Mouse (Mus musculus) gastrocnemius, postnatal 25 days (tissue): Measurements from ENCODE around the gene Pm20d1. TPM values are rescaled to one million over a fixed set of nuclear protein-coding genes. Genes with fewer than 3 reads are reported as not detected.

Experiments
- DNase-seq: peaks from one replicate; pipeline ENCODE4 v3.0.0; 2022
- total RNA-seq, 2 experiments: library from RNA; stranded (reverse); gene quantifications; 1 replicate in 1 of 2; 2 replicates in 1 of 2; pipeline ENCODE4 v1.2.3; 2021

Pm20d1 gene
- total RNA-seq, 2 experiments from 2014 or later, result 0.82 to 1.3 TPM

DNA sequence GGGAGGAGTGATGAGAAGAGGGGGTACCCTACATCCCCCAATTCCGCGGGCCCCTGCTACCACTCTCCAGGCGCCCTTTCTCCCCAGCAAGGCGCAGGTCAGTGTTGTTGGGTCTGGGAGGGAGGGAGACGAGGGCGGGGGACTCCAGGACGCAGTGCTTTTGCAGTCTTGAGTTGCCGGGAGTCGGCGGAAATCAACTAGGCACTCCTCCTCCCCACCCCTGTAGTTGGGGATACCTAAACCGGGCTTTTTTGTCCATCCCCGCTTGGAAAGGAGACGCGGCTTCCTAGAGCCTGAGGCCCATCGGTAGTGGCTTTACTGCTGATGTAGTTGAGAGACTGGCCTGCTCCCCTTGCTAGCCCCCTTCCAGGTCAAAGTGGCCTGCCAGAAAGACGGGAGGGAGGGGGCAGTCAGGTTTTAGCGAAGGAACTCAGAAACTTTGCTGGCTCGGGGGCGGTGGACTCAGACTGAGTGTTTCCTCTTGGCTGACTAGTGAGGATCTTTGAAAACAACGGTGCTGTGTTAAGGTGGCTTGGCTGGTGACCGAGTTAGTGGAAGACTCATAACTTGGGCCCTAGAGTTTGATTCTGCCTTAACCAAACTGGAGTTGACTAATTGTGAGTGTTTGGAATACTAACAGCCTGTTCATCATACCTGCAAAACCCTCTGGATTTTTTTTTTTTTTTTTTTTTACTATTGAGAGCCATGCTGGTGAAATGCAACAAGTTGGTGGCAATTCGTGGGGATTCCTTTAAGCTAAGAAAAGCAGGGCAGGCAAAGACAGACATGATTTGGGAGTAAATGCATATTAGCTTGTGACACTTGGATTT is 31.3 kb downstream of the Pm20d1 start:
- peak; percentile 17 for DNase-seq

DNA sequence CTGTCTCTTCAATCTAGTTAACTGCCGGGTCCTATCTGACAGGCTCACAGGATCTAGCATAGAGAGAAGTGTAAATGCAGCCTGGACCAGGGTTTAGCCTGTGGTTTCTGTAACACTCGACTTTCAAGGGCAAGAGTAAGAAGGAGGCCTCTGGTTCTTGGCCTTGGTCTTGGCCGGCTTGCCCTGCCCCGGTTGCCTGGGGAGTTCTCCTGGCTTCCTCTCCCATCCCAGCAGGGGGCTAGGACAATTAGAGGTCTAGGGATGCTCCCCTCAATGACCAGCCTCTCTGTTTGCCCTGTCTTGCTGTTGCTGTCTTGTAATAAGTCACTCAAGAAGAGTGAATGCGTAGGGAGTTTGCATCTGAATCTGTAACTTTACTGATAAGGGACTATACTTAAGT is 32.1 kb downstream of the Pm20d1 start:
- DNase-seq, result no peak

DNA sequence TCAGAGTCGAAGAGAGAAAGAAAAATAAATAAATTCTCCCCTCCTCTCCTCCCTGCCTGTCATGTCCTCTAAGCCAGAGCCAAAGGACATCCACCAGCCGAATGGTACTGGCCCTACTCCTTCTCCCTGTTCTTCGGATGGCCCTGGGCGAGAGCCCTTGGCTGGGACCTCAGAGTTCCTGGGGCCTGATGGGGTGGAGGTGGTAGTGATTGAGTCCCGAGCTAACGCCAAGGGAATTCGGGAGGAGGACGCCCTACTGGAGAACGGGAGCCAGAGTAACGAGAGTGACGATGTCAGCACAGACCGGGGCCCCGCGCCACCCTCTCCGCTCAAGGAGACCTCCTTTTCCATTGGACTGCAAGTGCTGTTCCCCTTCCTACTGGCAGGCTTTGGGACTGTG is 33.4 kb downstream of the Pm20d1 start:
- peak; percentile 44 for DNase-seq

DNA sequence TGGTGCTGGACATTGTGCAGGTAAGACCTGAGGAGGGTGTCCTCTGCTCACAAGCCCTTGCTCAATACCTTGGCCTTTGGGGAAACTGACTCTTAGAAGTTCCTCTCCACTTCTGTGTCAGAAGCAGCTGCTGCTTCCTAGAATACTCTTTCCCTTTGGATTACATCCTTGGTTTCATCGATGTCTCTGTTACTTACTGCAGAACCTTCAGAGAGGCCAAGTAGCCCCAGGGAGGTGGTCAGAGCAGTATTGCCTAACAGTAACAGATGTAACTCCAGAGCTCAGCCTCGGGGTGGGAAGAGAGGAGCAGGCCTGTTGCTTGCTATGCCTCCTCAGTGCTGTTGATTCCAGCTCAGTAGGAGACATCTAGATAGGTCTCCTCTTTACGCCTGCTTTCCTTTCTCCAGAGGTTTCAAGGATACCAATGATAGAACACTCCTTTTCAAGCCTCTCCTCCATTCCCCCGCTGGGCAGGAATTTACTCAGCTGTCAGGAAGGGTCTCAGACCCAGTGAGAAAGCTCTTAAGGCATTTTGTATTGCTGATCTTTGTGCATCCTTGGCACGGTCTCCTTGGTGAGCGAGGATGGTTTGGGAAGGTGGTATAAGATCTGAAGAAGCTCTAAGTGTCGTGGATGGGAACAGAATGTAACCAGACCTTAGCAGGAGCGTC is 33.9 kb downstream of the Pm20d1 start:
- no peak for DNase-seq

DNA sequence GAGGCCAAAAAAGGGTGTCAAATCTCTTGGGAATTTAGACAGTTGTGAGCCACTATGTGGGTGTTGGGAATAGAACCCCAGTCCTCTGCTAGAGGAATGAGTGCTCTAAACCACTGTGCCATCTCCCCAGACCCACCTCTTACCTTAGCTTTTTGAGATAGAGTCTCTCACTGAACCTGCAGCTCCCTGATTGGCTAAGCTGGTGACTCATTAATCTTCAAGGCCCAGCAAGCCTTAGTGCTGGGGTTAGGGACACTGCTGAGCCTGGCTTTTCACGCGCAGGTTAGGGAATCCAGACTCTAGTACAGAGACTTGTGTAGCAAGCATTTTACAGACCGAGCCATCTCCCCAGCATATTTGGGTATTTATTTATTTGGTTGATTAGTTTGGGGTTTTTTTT is 39.9 kb downstream of the Pm20d1 start:
- DNase-seq, result no peak

DNA sequence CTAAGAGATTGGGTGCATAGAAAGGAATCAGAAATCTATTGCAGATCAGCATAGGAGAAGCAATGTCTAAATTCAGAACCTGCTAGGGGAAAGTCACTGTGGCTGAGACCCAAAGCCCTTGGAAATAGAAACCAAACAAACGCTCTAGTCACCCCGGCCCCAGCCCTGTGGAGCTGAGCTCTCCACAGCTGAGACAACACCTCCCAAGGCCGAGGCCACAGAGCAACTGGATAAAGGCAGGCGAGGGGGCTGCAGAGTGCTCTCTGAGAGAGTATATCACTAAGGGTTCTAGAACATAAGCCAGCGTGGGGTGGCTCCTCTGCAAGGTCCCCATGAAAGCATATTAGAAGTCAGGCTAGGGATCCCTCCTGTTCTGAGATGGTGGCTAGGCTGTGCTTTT is 41.4 kb downstream of the Pm20d1 start:
- DNase-seq, result no peak

DNA sequence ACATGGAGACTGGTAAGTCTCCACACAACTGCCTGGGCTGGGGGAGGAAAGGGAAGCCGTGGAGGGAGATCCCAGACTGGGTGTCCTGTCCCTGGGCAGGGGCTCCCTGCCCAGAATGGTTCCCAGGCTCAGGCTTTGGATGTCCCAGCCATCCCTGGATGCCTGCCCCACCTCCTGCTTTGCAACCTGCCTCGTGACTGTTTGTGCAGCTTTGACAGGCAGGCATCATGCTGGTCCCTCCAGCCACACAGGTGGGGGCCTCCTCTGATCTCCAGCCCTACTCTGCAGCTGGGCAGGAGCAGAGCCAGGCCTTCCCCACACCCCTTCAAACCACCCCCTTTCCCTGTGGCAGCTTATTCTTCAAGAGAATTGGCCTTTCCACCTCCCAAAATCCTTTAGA is 42.1 kb downstream of the Pm20d1 start:
- DNase-seq, result peak; percentile 64

DNA sequence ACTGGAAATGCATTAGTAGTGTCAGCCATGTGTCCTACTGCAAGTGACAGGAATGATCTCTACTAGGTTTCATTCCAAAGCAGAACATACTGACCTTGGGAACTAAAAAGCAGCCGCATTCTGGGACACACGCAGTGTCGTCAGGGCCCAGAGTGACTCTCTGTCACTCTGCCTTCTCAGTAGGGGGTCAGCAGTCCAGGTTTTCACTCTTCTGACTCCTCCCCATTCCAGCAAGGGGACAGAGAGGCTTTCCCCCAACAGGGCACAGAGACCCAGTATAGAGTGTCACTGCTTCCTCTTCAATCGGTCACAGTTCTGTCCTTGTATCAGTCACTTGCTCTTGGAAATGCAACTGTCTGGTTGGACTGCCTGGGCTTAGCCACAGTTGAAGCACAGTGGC is 45.0 kb downstream of the Pm20d1 start:
- no peak for DNase-seq

DNA sequence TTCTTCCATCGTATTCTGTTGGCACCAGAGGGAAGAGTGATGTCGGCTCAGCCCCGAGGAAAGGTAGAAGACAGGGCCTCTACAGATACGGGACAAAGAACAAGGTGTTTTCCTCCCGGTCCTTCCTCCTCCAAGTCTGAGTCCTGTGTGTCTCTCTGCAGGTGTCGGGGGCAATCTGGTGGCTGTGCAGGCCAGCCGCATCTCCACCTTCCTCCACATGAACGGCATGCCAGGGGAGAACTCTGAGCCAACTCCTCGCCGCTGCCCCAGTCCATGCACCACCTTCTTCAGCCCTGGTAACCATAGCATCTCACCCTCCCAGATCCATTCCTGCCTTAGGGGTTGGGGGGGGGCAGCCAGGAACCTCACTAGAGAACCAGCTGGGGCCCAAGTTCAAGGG is 46.6 kb downstream of the Pm20d1 start:
- DNase-seq, result no peak

DNA sequence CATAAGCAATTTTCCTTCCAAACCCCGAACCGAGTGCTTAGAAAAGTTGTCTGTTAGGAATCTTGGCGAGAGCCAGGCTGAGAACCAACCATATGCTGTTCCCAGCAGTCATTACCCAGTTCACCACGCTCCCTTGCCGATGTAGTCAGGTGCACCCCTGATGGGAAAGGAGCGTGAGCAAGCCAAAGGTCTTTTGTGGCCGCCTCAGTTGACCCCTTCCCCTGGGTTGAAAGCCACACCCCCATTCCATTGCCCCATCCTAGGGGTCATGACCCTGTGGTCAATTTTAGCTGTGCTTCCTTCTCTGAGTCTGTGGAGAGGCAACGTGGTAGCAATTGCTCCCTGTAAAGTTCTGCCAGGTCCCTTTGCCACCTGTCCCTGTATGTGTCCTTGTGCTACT is 47.7 kb downstream of the Pm20d1 start:
- DNase-seq, result no peak

DNA sequence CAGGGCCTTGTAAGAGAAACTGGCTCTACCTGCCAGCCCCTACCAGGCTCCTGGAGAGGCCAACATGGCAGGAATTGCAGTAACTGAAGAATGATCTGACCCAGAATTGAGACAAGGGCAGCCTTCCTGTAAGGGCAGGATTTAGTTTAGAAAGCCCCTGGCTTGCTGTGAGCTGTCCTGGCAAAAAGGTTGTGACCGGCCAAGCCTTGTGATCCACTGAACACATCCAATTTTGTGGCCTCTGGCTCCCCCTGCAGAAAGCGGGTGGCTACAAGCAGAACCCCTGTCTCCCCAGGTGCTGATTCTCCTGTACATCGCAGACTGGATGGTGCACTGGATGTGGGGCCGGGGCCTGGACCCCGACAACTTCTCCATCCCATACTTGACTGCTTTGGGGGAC is 49.1 kb downstream of the Pm20d1 start:
- DNase-seq, result peak; percentile 66

DNA sequence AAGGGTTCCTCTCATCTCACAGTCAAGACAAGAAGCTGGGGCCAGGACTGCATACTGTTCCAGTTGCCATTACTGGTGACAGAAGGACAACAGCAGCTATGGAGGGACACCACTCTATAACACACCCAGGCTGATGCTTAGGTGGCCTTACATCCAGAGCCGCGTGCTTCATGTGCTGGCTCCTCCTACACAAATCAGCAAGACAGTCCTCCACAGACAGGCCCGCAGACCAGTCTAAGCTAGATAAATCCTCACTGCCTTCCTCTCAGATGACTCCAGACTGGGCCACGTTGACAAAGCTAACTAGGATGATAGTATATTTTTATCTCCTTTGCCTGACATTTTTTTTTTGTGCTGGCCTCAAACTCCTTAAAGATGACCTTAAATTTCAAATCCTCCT is 64.6 kb downstream of the Pm20d1 start:
- no peak for DNase-seq

DNA sequence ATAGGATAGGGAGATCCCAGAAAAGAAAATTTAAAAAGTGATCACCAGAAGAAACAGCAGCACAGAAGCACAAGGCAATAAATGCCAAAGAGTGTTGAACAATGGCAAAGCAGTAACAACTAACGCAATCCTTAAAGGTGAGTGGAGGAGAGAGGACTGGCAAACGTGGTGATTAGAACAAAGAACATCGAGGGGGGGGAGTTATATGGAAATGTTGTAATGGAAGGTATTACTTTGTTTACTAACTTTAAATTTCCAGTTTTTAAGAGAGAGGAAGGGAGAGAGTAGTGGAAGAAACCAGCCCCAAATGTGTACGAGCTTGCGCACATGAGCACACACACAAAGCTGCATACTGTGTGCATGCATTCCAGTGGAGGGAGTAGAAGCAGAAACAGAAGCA is 68.4 kb downstream of the Pm20d1 start:
- DNase-seq, result no peak

DNA sequence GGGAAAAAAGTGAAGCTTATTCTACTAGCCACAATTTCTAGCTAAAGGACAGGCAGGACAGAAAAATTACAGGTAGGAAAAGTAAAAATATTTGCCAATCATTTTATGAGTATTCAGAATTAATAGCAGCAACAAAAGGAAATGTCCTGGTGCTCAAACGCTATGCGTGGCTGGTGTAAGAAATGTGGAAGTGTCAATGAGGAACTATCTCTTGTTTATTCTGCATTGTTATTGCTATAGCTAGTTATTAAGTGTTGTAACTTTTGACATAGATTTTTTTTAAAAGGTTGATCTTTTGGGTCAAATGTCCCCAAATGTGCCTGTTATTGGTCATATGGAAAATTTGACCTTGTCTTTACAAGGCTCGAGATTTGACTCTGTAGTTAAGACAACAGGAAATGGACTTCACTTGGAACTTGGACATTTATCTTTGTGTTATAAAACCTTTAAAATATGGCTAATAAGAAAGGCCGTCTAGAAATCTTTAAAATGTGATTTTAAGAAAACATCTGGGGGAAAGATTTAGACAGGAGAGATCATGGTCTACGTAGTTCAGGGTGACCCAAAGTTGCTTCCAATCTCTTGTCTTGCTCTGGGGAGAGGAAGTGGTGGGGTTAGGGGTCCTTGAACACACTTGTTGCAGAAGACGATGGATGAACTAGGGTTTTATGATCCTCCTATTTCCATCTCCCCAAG is 69.3 kb downstream of the Pm20d1 start:
- DNase-seq, result no peak

DNA sequence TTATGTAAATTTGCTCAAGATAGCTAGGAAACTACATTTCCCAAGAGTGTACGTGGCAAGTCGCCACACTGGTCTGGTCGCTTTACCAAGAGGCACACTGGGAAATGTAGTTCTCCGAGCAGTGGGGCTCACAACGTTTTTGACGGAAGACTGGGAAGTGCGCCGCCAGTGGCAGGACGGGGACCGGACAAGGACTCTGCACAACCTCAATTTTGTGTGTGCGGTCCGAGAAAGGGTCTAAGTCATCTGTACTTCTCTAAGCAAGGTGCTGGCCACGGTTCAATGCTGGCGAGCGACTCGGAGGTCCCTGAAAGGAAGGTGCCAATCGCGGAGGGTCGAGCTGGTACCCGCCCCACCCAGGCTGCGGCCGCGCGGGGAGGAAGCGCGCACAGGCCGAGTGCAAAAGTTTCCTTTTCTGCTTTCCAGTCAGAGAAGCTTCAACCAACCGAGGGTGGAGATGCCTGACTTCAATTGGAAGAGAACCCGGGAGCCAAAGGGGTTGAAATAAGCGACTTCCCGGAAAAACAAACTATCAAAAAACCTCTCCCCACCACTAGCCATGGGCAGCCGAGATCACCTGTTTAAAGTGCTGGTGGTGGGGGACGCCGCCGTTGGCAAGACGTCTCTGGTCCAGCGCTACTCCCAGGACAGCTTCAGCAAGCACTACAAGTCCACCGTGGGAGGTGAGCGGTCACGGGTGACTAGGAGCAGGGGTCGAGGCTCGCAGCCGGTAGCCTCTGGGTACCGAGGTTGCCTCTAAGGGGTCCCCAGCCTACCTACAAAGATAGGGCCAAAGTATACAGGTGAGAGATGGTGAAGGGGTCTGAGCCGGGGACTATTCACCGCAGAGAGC is 70.1 kb downstream of the Pm20d1 start, which contains the start of gene Rab29:
Gene Rab29 (plus strand): TSS at position 132 of the 853 bp plus-strand sequence.
- DNase-seq, result peak; percentile 88

DNA sequence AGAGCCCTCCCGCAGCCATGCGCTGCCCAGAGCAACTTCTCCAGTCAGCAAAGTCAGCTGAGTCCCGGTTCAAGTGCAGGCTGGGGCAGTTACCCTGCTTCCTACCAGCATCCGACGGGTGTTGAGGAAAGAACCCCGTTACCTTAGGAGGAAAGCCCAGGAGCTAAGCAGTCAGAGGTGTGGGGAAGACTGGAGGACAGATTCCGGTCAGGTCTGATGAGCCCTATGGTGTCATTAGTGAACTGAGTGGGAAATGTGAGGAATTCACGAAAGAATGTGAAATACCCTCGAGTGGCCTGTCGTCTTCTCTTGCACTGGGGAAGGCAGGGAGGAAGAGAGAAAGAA is 70.7 kb downstream of the Pm20d1 start:
- no peak for DNase-seq

DNA sequence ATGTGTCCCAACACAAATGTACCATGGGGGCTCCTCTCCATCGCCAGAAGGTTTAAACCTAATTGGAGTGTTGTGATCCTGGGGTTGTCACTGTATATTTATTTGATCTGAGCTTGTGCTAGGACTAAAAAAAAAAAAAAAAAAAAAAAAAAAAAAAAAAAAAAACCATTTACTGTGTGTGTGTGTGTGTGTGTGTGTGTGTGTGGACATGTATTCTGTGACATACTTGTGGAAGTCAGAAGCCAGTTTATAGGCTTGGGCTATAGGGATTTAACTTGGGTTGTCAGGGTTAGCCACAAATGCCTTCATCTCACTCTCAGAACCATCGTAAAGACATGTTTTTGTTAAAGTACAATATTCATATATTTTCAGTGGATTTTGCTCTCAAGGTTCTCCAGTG is 72.4 kb downstream of the Pm20d1 start:
- no peak for DNase-seq

Other genes with a start within 250 kb of the Pm20d1 start
- not detected for gene Avpr1b, start 198.1 kb upstream of the Pm20d1 start, total RNA-seq
- gene Ctse, start 159.1 kb upstream of the Pm20d1 start, total RNA-seq, result under 1 TPM in 1 of 2 experiments, not detected in 1; 0.19 TPM
- gene Rab7b, start 108.7 kb upstream of the Pm20d1 start, total RNA-seq, result 1 to 10 TPM; 3.7 to 4.1 TPM
- gene Slc26a9, start 53.4 kb upstream of the Pm20d1 start, total RNA-seq, result not detected
- gene Slc41a1, start 30.1 kb downstream of the Pm20d1 start, total RNA-seq, result 10 to 100 TPM; 53.4 to 53.5 TPM
- 1 to 10 TPM; 6.4 to 7.4 TPM for gene Rab29, start 69.8 kb downstream of the Pm20d1 start, total RNA-seq
- gene Nucks1, start 113.2 kb downstream of the Pm20d1 start, total RNA-seq, result 10 to 100 TPM; 53.8 to 53.9 TPM
- gene Slc45a3, start 165.6 kb downstream of the Pm20d1 start, total RNA-seq, result 1 to 10 TPM; 1.3 to 1.6 TPM
- 10 to 100 TPM; 59.2 to 59.9 TPM for gene Elk4, start 210.2 kb downstream of the Pm20d1 start, total RNA-seq